Mouse (Mus musculus): ENCODE measurements around the gene Gsdma3. TPM values are rescaled to one million over a fixed set of nuclear protein-coding genes. Genes with fewer than 3 reads are reported as not detected.
A peak's percentile ranks its signal among the peaks of the same experiment; 100 is the strongest.
"Not testable (repeated sequence)": the region's sequence is repeated elsewhere in the genome, so short reads cannot be mapped to it uniquely, and the experiment has no call there.

Gene Gsdma3
- total RNA-seq, 4 experiments from 2014 or later: 0.27 TPM; not detected in 3

DNA sequence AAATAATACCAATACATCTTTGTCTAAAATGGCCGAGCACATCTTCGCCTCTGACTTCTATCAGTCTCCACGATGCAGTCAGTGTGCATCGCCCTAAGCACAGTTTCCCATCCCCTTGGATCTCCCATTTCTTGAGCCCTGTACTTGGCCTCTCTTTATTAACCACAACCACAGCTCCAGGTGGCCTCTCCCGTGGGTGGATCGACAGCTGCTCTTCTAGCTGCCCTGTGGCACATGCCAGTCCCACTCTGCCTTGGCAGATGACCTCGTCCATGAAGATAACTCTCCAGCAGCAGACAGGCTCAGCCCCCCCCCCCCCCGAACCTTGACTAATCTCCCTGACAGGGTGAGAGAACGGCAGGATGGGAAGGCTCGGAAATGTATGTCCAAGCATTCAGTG, 30.7 kb upstream of the Gsdma3 start:
- no peak for DNase-seq (ENCODE audit: low spot score in 2 of 2)

DNA sequence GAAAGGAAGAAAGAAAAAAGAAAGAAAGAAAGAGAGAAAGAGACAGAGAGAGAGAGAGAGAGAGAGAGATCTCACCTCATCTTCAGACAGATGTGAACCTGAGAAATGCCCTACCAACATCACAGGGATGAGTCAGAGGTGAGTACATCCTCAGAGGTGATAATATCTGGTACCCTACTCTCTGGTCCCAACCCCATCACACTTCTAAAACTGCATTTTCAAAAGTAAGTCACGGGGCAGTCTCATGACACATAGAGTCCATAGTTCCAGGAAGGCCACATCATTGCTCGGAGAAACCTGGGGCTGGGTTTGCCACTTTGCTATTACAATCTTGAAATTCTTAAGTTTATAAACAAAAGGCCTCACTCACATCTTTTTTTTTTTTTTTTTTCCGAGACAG, 30.2 kb upstream of the Gsdma3 start:
- DNase-seq (ENCODE audit: low spot score in 2 of 2): no peak

DNA sequence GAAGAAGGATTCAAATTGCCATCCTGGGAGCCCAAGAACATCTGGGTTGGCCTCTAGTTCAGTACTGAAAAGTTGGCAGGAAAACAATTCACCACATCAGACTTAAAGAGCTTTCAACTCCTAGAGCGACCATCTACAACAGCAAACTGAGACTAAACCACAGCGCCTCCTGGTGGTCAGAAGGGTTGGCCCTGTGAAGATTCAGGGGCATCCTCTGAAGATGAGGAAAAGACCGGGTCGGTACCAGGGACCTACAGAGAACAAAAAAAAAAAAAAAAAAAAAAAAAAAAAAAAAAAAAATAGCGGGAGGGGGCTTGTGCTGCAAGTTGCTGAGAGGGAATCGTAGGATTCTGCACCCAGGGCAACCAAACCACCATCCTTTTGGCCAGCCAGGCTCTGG, 28.8 kb upstream of the Gsdma3 start:
- no peak for DNase-seq (ENCODE audit: low spot score in 2 of 2)

DNA sequence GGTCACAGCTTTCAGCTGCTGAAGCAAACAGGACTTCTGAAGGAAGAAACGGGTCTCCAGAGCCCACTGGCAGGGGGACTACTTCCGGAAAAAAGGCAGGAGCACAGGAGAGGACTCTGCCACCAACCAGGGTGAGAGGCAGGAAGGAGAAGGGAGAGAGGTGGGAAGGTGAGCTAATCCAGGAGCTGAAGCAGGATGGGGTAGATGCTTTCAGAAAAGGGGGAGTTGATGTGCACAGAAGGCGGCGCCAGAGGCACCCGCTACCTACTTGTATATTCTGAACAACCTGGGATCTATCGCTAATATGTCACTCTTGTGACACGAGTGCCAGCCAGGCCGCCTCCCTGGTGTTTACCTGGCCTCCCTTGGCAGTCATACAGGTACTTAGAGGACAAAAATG, 28.2 kb upstream of the Gsdma3 start, which contains the start of gene Lrrc3c:
TSS of gene Lrrc3c (plus strand) at position 301 of the 400 bp plus-strand sequence.
- no peak for DNase-seq (ENCODE audit: low spot score in 2 of 2)

DNA sequence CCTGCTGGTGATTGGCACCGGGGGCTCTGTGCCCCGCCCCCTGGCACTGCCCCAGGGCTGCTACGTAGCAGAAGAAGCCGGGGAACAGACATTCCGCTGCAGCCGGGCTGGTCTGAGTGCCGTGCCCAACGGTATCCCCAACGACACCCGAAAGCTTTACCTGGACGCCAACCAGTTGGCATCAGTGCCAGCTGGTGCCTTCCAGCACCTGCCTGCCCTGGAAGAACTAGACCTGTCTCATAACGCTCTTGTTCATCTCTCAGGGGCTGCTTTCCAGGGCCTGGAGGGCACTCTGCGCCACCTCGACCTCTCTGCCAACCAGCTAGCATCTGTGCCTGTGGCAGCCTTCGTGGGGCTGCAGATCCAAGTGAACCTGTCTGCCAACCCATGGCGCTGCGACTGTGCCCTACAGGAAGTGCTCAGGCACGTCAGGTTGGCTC, 27.3 kb upstream of the Gsdma3 start:
- no peak for DNase-seq (ENCODE audit: low spot score in 2 of 2)

DNA sequence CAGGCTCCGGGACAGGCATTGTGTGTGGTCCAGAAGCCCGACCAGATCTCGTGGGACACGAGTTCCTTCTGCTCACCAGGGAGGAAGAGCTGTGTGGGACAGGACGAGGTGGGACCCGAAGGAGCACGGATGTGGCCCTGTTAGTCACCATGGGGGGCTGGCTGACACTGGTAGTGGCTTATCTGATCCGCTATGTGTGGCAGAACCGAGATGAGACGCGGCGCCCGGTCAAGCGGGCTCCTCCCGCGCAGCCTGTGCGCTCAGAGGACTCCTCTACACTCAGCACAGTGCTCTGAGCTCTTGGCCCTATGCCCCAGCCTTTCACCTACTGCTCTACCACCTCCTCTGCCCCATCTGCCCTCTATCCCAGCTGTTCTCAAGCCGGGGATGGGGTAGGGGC, 26.9 kb upstream of the Gsdma3 start:
- DNase-seq (ENCODE audit: low spot score in 2 of 2): no peak

DNA sequence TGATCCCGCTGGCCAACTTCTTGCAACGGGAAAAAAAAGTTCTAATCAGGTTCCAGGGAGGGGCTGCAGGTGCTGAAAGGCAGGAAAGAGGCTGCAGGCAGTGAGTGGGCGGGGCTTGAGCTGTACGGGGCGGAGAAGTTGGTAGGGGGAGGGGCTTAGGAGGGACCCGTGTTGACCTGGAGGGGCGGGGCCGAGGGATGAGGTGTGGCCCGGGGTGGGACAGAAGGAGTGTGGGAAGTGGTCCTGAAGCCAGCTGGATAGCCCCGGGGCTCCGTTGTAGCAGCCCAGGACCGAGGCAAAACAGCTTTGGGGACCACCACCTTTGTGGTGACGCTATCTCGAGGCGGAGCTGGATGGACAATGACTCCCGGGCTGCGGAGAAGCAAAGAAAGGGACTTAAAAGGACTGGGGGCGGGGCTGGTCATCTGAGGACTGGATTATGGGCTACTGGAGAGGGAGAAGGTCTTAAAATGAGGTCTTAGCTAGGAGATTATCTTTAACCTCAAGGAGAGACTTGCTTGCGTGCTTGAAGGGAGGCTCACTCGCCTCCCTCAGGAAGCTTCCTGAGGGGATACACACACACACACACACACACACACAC, 24.0 kb upstream of the Gsdma3 start:
- DNase-seq (ENCODE audit: low spot score in 2 of 2): no peak

DNA sequence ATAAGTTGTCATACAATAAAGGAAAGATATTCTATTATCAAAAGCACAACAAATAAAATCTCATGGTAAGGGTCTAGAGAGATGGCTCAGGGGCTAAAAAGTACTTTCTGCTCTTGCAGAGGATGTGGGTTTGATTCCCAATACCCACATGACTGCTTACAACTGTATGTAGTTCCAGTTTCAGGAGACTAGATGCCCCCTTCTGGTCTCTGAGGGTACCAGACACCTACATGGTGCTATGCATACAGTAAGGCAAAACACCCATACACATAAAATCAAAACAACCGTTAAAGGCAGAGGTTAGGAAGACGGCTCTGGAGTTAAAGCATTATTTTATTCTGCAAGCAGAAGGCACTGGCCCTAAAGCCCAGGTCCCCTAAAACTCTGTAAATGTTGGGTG, 22.2 kb upstream of the Gsdma3 start:
- no peak for DNase-seq (ENCODE audit: low spot score in 2 of 2)

DNA sequence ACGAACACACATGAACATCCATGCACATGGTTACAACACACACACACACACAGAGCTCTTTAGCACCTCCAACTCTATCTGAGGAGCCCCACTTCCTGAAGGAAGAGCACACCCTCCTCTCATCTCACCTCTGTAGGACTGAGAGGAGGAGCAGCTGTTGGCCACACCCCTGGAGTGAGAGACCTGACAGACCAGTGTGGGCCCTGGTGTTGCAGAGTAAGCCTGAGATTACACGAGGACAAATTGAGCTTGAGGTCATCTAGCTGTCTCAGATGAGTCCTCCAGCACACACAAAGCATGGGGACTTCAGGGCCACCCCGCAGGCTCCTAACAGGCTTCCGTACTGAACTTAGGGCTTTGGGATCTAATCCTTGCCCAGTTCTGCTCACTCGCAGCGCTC, 21.2 kb upstream of the Gsdma3 start:
- not testable (repeated sequence) for DNase-seq (ENCODE audit: low spot score in 2 of 2)

DNA sequence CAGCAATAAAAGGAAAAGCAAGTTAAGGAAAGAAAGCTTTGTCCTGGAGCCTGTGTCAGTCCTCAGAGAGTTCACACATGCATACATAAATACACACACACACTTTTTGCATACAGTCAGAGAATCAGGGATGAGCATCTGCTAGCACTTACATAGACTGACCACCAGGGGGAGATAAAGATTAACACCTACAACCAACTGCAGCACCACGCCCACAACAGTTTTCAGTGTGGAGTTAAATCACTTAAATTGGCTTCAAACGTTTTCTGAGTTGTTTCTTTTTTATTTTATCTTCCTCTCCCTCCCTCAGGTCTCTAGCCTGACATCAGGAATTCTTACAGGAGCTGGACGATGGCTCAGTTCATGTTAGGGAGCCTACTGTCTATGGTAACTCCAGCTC, 19.4 kb upstream of the Gsdma3 start:
- no peak for DNase-seq (ENCODE audit: low spot score in 2 of 2)

DNA sequence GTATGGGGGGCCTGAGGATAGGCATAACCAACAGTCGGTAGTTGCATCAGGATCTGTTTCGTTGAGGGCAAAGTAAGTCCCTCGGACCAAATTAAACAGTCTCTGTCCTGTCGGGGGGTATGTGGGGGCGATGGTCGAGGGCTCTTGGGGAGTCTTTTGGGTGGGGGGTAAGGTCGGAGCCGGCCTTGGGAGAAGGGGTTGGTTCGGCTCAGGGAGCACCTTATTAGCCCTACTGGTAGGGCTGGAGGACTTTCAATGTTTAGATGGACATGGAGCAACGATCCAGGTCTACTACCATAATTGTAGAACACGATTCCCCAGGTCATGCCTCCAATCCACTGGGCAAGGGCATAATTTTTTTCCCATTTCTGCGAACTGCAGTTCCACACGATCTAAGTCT, 5.4 kb upstream of the Gsdma3 start:
- no peak for DNase-seq (ENCODE audit: low spot score in 2 of 2)

DNA sequence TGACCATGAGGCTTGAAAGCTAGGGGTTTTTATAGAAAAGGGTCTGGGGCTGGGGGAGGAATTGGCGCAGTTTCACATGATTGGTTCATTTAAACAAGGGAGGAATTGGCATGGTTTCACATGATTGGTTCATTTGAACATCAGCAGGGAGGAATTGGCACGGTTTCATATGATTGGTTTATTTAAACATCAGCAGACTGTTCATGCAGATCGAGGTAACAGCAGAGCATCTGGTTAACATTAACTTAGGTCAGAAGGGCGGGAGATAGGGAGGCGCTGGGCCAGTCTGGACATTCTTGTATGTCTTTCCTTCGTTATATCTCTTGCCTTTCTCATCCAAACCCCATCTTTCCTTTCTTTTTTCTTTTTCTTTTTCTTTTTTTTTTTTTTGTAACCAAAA, 2.2 kb upstream of the Gsdma3 start:
- not testable (repeated sequence) for DNase-seq (ENCODE audit: low spot score in 2 of 2)

DNA sequence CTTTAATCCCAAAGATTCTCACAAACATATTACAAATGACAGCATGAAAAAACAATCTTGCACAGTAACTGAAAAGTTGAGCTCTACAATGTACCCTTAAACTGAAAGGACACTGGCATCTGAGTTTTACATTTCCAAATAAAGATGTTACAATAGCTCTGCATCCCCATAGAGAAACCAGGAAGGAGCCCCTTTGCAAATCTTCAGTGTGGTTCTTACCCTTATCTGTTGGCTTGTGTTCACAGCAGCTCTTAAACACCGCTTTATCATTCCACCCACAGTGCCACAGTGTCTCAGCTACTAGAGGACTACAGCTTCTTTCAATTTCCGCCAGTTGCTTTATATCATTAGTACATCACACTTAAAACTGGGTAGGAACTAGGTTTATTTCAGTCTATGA, 1.8 kb upstream of the Gsdma3 start:
- DNase-seq (ENCODE audit: low spot score in 2 of 2): not testable (repeated sequence)

DNA sequence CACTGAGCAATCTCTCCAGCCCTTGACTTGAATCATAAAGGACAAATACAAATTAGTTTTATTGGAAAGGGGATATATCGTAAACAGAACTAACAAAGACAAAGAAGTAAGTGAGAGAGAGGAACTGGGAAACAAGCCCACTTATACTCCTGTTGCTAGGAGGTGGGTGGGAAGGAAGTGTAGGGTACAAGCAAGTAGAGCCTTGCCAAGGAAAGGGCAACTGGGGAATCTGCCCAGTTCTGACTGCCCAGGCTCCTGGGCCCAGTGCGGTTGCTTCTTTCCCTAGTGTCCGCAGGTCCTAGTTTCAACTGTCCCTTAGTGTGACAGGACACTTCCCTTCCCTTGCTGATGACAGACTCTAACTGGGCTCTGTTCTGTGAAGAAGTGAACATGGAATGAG, 2.5 kb downstream of the Gsdma3 start:
- DNase-seq (ENCODE audit: low spot score in 2 of 2): no peak

DNA sequence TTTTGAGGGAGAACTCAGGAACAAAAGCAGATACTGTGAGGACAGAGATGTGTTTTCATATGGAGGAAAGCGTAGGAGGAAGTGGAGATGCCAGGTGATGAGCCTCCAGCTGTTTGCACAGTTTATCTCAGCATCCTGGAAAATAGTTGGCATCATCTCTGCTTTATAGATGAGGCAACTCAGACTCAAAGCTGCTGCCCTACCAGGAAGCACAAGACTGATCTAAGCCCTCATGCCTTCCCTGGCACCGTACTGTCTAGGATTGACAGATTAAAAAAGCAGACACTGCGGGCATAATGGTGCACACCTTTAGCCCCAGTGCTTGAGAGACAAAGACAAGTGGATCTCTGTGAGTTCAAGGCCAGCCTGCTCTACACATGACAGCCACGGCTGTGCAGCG, 4.5 kb downstream of the Gsdma3 start:
- DNase-seq (ENCODE audit: low spot score in 2 of 2): no peak

DNA sequence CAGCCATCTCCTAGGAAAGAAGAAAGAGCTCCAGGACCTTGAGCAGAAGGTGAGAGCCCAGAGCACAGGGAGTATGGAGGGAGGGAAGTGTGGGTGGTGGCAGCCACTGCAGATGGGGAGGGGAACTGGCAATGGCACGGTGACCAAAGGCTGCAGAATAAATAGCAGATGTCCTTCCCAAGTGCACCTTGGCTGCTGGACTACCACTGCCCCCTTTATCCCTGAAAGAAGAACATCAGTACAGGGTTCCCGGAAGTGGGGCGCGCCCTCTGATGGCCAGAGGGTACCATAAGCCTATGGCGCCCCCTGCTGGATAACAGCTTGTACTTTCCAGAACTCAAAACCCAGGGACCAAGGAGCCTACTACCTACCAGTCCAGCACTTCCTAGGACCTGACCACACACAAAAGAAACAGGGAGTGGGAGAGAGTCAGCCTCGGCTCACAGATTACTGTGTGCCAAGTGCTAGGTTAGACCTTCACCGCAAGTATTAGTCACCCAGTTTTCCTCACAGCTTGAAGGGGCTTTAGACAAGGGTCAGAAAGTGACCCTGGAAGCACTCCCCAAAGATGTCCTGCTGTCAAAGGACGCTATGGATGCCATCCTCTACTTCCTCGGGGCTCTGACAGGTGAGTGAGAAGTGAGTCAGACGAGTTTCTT, 9.3 kb downstream of the Gsdma3 start:
- peak in 1 of 2 experiments; percentile 10 for DNase-seq (ENCODE audit: low spot score in 2 of 2)

DNA sequence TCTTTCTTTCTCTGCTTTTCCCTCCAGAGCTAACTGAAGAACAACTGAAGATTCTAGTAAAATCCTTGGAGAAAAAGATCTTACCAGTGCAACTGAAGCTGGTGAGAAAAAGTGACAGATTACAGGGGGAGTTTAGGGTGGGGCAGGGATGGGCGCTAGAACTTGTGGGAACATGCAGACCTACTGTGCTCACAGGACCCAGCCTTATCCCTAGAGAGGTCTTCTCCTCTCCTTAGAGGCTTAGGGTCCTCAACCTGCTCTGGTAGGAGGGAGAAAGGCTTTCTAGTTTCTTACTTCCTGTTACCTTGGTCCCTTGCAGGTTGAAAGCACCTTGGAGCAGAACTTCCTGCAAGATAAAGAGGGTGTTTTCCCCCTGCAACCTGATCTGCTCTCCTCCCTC, 11.3 kb downstream of the Gsdma3 start:
- DNase-seq (ENCODE audit: low spot score in 2 of 2): no peak

DNA sequence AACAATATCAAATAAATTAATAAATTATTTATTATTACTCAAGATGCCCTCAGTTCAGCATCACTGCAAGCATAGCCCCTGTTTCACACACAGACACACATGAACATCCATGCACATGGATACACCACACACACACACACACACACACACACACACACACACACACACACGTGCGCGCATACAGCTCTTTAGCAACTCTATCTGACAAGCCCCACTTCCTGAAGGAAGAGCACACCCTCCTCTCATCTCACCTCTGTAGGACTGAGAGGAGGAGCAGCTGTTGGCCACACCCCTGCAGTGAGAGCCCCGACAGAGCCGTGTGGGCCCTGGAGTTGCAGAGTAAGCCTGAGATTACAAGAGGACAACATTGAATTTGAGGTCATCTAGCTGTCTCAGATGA, 13.9 kb downstream of the Gsdma3 start:
- no peak for DNase-seq (ENCODE audit: low spot score in 2 of 2)

DNA sequence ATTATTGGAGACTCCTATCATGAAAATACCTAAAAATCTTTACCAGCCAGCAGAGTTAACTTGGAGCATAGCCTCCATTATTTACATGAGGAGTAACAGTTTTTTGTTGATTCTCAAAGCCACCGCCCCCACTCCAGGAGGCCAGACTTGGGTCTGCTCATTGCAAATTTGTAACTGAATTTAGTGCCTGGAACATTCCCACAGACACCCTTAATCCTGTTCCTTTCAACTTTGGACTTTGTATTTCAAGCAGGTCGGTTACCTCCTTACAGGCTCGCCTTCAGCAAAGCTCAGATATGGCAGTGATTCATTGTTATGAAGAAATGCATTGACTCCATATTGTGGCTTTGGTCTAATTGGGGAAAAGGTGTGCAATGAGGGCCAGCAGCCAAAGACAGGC, 18.6 kb downstream of the Gsdma3 start:
- no peak for DNase-seq (ENCODE audit: low spot score in 2 of 2)

DNA sequence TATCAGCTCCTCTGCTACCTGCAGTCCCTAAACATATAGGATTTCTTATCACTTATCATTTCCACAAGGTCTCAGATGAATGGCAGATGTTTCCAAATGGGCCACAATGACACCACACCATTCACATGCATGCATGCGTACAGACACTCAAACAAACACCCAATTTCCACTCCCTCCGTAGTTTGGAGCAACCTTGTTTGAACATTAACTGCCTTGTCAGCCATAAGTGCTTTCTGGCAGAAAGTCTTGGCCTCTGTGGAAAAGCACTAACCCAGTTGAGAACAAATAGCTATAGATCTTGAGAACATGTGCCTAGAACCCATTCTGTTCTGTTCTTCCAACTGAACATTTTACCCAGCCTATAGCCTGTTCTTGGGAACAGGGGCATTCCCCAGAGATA, 19.8 kb downstream of the Gsdma3 start:
- no peak for DNase-seq (ENCODE audit: low spot score in 2 of 2)

DNA sequence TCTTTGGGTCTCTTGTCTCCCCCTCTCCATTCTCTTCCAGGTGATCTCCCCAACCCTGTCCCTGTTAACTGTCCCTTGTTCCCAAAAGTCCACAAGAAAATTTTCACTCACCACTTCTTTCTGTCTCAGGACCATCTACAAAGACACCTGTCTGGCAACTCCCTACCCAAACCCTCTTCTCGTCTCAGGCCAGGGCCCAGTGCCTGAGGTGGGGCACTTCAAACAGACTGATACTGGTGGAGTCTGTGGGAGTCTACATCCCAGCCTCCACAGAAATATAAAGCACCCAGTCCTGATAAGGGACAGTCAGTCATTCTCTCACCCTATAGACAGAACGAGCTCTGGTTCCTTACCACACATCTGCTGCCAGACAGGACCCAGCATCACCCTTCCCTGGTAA, 20.3 kb downstream of the Gsdma3 start, which contains the start of gene Gsdma2:
TSS of gene Gsdma2 (plus strand) at position 301 of the 400 bp plus-strand sequence.
- DNase-seq (ENCODE audit: low spot score in 2 of 2): no peak

DNA sequence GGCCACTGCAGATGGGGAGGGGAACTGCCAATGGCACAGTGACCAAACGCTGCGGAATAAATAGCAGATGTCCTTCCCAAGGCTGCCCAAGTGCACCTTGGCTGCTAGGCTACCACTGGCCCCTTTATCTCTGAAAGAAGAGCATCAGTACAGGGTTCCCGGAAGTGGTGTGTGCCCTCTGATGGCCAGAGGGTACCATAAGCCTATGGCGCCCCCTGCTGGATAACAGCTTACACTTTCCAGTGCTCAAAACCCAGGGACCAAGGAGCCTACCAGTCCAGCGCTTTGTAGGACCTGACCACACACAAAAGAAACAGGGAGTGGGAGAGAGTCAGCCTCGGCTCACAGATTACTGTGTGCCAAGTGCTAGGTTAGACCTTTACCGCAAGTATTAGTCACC, 28.9 kb downstream of the Gsdma3 start:
- peak in 1 of 2 experiments; percentile 16 for DNase-seq (ENCODE audit: low spot score in 2 of 2)

DNA sequence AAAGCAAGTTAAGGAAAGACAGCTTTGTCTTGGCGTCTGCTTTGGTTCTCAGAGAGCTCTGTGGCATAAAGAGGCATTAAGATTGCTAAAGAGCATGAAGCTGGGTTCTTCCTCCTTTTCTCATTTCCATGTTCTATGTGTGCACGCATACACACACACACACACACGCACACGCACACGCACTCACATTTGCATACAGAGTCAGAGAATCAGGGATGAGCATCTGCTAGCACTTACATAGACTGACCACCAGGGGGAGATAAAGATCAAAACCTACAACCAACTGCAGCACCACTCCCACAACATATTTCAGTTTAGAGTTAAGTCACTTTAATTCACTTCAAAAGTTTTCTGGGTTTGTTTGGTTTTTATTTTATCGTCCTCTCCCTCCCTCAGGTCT, 34.4 kb downstream of the Gsdma3 start:
- peak in 1 of 2 experiments; percentile 38 for DNase-seq (ENCODE audit: low spot score in 2 of 2)

Measured in layer of hippocampus, adult 8-10 months (tissue).